Mouse (Mus musculus) left cerebral cortex, postnatal 14 days (tissue): ENCODE data around the gene Dnpep. TPM values are rescaled to one million over a fixed set of nuclear protein-coding genes. Genes with fewer than 3 reads are reported as not detected.

Experiments
- DNase-seq, 2 experiments: peaks; one replicate each; pipeline ENCODE4 v3.0.0; 2021 to 2022; ENCODE audit warnings: low spot score in 2 of 2, mixed read lengths in 1 of 2
- intact Hi-C: fragments of 180-260 bp; cut with DNase I; formaldehyde crosslinking; loops from one replicate; pipeline ENCODE4 v1.15.1; 2025
- long read RNA-seq, 2 experiments: library from polyadenylated mRNA; stranded (forward); transcript quantifications; one replicate each; pipeline ENCODE4 v2.0.0; 2021
- total RNA-seq, 2 experiments: library from RNA; stranded (reverse); gene quantifications; 2 replicates each; pipeline ENCODE4 v1.2.3; 2021

Dnpep gene
- 10 to 100 TPM; 60.1 to 60.8 TPM for total RNA-seq
- long read RNA-seq, experiment 1, transcript Dnpep-201 (15 exons, 2,488 nt): major isoform, 93 of 114 reads
- long read RNA-seq, experiment 1, transcript Dnpep-202 (15 exons, 1,571 nt): minor isoform, 5 of 114 reads
- long read RNA-seq, experiment 1, transcript Dnpep-209 (14 exons, 1,862 nt): minor isoform, 5 of 114 reads
- long read RNA-seq, experiment 1, partial matches to known transcripts: 4 of 114 reads
- long read RNA-seq, experiment 1, other reads (novel, unspliced or antisense): 7 of 114 reads
- long read RNA-seq, experiment 2, transcript Dnpep-201 (15 exons, 2,488 nt): major isoform, 60 of 93 reads
- long read RNA-seq, experiment 2, transcript Dnpep-202 (15 exons, 1,571 nt): minor isoform, 7 of 93 reads
- long read RNA-seq, experiment 2, partial matches to known transcripts: 5 of 93 reads
- long read RNA-seq, experiment 2, other reads (novel, unspliced or antisense): 17 of 93 reads

DNA sequence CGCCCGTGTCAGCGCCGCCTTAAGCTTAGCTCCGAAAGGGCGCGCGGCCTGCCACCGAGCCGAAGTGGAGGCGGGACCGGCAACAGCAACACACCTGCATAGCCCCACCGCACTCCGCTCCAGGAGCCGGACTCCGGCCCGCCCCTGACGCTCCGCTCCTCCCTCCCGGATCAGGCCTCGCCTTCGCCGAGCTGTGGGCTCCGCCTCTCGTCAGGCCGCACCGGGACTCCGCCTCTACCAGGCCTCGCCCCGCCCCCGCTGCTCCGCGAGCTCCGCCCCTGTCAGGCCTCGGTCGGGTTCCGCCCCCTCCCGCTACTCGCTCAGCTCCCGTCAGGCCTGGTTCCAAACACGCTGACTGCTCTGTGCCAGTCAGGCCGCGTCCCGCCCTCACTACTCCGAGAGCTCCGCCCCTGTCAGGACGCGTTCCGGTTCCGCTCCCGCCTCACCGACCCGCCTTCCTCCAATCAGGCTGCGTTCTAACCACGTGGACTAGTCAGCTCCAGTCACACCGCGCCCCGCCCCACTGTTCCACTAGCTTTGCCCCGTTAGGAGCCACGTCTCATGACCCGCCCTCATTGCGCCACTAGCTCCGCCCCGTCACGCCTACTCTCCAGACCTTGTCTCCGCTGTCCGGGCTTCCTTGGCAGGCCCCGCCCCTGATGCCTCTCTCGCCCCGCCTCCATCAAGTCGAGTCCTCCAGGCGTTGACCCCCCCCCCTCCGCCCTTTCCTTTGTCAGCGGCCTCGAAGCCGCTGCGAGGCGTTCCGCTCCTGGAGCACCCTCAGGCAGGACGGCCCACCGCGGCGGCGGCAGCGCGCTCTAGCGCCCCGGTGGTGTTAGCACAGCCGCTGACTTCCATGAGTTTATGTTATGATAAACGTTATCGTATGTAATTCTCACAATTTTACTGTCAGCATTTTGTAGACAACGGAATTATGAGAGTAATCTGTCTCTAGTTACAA, at the start of gene Dnpep:
Gene Dnpep (minus strand): TSS at position 750 of the 961 bp plus-strand sequence.
- intact Hi-C loops: no loop called here
- peak; percentile 100 for DNase-seq

DNA sequence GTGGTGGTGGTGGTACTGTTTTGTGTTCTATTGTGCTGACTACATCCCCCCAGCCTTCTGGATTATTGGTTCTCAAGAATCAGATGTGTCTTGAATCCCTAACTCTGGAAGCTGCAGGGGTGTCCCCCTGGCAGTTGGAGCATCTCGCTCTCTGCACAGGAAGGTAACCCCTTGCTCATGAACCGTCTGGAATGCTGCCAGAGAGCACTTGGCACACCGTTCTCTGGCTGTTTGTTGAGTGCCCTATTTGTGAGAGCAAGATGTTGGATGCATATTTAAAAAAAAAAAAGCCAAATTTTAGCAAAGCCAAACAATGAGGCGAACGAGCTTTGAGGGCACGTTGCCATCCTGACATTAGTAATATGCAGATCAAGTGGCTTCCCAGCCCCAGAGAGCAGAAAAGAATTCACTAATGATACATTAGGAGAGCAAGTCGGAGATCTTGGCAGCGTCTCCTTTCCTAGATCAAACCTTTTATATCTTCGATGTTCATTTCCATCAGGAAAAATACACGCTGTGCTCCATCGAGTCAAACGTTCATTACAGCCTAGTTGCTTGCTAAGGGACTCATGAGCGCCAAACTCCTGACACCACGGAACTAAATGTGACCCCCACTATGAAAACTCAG, 47.8 kb upstream of the Dnpep start:
- intact Hi-C loops: no loop called here
- DNase-seq: no peak

DNA sequence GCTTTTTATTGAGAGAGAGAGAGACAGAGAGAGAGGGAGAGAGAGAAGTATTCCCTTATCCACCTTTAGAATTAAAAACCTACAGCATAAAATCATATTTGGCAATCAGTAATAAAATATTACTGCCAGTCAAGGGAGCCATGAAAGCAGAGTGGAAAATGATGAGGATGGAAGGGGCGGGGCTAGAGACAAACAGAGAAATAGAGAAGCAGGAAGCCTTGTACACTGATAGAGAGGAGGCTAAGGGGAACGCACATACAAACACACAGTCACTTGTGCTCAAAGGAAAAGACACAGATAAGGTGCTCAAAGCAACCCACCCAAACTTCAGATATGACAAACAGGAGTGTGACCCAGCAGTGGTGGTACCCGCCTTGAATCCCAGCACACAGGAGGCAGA, 46.1 kb upstream of the Dnpep start:
- DNase-seq: no peak
- intact Hi-C loops: no loop called here

DNA sequence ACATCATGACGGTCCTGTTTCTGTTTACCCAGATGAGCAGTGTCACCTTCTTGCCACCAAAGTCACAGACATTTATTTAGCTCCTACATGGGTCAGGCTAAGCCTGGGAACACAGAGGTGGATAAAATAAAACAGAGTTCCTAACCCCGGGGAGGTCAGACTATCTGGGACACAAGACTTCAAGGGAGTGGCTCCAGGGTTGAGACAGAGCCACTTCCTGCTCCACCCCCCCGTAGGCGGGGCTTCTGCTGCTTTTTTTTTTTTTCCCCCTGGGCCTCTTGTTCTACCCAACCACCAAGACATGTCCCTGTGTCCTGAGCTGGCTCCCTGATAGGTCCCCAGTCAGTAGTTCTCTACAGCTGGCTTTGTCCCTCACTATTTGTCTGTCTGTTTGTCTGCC, 44.0 kb upstream of the Dnpep start:
- intact Hi-C loops: no loop called here

DNA sequence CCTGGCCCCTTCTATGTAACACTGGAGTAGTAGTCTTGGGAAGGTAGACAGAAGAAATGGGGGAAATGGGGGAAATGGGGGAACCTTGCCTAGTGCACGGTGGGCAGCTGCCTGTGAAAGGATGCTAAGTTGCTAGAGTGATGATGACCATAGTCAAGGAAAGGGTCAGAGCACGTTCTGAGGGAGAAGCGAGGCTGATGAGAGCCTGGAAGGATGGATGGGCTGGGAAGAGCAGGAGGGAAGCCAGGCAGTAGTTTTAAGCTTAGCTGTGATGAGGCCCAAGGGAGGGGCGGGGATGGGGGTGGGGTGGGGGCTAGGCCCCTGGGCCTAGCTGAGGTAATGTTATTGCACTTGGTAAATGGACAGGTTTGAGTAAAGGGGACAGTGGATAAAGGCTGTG, 43.3 kb upstream of the Dnpep start:
- intact Hi-C loops: no loop called here
- DNase-seq: no peak

More for the DNA sequence above, 44.0 kb upstream of the Dnpep start:
- no peak for DNase-seq

DNA sequence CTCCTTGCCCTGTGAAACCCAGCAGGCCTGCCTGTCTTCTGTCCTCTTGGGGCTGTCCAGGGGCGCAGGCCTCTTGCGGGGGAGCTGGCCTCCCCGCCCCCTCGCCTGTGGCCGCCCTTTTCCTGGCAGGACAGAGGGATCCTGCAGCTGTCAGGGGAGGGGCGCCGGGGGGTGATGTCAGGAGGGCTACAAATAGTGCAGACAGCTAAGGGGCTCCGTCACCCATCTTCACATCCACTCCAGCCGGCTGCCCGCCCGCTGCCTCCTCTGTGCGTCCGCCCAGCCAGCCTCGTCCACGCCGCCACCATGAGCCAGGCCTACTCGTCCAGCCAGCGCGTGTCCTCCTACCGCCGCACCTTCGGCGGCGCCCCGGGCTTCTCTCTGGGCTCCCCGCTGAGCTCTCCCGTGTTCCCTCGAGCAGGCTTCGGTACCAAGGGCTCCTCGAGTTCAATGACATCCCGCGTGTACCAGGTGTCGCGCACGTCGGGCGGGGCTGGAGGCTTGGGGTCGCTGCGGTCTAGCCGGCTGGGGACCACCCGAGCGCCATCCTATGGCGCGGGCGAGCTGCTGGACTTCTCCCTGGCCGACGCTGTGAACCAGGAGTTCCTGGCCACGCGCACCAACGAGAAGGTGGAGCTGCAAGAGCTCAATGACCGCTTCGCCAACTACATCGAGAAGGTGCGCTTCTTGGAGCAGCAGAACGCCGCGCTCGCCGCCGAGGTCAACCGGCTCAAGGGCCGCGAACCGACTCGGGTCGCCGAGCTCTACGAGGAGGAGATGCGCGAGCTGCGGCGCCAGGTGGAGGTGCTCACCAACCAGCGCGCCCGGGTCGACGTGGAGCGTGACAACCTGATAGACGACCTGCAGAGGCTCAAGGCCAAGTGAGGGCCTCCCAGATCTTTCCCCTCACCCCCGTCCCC, 42.6 kb upstream of the Dnpep start, which contains the start of gene Des:
Gene Des (plus strand): TSS at position 218 of the 920 bp plus-strand sequence.
- no peak for DNase-seq
- intact Hi-C loops: no loop called here

DNA sequence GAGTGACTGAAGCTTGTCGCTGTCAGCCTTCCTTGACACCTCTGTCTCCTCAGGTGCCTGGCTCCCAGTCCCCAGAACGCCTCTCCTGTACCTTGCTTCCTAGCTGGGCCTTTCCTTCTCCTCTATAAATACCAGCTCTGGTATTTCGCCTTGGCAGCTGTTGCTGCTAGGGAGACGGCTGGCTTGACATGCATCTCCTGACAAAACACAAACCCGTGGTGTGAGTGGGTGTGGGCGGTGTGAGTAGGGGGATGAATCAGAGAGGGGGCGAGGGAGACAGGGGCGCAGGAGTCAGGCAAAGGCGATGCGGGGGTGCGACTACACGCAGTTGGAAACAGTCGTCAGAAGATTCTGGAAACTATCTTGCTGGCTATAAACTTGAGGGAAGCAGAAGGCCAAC, 41.6 kb upstream of the Dnpep start:
- peak; percentile 68 to 72 for DNase-seq
- intact Hi-C loops: no loop called here

DNA sequence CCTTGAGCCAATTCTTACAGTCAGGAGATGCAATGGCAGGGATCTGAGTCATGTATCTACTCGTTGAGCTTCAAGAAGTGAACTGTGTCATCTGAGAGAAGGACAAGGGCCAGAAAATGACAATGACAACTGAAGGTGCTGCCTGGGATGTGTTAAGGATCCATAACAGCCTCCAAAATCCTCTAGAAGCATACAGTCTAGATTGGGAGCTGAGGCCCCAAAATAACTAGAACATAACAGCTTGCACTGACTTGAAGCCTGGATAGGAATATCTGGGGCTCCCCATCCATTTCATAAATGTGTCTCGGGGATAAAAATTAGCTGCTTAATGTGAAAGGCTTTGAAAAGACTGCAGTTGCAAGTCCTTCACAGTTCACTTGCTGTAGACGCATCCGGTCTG, 40.2 kb upstream of the Dnpep start:
- DNase-seq: no peak
- intact Hi-C loops: no loop called here

DNA sequence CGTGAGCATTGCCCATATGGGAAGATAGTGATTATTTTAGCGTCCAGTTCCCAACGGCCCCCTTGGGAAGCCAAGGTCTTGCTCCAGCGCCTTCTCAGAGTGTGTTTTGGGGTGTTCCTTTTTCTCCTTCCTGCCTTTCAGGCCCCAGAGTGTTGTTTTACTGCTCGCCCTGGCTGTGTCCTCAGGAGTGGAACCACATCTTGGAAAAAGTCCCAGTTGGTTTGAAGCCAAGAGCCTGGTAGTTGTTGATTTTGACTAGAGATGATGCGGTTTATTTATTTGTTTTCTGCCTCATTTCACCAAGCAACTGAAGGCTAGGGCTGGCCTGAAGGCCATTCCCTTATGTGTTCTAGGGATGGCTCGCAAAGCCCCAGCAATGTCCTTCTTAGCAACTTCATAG, 39.5 kb upstream of the Dnpep start:
- DNase-seq: peak; percentile 51 to 56
- intact Hi-C loops: no loop called here

DNA sequence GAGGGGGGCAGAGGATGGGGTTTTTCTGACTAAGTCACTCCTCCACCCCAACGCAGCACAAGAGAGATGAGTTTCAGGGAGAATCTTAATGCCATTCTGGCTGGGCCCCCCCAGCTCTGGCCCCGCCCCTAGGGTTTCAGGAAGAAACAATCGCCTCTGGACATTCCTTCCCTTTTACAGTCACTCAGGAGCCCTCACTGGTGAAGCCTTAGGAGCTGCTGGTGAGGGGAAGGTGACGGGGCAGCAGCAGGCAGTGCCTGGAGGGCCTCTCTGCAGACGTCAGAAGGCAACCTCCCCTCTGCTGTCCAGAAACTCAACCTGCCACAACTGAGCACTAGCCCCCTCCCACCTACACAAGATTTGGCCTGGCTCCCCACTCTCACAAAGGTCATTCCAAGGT, 31.5 kb upstream of the Dnpep start:
- DNase-seq: no peak
- intact Hi-C loops: loop anchor here (10.0 kb wide), 1 partner anchor 46 kb away; no protein-coding TSS in a partner anchor

DNA sequence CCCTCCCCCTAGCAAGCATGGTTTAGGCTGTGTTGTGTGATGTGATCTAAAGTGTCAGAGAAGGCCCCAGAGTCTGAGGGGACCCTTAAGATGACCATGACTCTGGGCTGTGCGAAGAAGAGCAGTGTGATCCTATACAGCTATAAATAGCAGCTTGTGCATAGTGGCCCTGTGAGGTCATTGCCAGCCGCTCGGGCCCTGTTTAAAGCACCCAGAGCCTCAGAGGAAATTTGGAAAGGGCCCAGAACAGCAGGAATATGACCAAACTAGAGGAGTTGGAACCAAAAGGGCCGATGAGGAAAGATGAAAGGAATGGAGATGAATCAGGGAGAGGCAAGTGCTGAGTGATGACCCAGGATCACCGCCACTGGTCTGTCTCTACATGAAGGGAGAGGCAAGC, 29.5 kb upstream of the Dnpep start:
- intact Hi-C loops: loop anchor here (10.0 kb wide), 1 partner anchor 48 kb away; no protein-coding TSS in a partner anchor
- no peak for DNase-seq

DNA sequence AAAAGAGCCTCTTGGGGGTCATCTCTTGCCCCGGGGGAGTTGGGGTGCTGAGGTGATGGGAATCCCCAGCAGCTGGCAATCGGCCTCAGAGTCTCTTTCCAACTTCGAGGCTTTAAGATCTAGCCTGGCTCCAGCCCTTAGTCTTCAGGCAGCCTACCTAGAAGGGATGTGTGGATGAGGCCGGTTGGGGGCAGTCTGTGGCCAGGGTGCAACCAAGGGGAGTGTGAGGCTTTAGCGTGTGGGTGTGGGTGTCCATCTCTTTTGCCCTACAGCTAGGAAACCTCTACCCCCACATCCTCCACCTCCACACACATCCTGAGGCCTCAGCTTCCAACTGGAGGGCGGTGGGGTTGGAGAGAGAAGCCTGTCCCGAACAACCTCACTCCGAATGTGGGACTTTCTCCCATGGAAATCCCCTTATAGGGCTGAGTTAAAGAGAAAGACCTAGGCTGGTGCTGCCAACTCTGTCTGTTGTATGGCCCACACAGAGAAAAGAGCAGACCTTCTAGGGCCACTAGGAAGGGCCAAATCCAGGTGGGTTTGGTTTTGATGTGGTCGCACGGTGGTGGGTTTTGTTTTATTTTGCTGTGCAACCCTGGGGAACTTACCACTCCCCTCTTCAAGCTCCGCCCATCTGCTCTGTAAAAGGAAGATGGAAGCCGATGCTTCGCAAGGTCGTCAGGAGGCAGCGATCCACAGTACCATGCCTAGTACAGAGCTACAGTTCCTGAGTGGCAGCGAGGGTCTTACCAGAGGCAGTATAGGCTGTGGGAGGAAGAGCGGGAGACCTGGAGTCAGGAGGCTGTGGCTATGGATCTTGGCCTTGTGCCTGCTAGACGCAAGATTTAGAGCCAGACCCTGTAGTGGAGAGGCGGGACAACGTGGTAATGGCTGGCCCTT, 27.5 kb upstream of the Dnpep start:
- no peak for DNase-seq
- intact Hi-C loops: loop anchor here (10.0 kb wide), 1 partner anchor 50 kb away; no protein-coding TSS in a partner anchor

DNA sequence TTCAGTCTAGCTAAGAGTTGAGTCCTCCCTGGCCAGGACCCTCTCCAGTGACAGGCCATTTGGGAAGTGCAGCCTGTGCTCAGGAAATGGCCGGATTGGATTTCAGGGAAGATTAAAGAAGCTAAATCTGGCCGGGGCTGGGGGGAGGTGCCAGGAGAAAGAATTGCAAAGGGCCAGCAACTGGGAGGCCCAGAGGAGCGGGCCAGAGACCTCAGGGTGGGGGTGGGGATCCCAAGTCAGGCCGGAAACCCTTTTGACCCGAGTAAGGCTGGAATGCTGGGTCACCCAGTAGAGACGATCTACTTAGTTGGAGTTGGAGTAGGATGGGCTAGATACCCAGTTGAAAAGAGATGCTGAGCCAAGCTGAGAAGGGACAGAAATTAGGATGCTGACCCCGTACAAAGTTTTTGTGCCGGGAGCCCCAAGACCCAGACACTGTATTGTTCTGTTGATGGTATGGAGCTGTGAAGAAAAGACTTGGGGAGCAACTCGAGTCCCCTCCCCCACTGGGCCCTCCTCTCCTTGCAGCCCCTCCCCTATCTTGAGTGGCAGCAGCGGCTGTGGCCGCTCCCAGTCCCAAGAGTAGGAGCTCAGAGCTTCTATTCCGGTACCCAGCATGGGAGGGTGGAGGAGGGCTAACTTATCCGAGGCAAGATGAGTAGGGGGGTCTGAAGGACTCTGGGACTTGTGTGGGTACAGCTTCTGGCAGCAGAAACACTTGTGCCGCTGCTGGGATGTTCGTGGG, 26.7 kb upstream of the Dnpep start:
- DNase-seq: no peak

DNA sequence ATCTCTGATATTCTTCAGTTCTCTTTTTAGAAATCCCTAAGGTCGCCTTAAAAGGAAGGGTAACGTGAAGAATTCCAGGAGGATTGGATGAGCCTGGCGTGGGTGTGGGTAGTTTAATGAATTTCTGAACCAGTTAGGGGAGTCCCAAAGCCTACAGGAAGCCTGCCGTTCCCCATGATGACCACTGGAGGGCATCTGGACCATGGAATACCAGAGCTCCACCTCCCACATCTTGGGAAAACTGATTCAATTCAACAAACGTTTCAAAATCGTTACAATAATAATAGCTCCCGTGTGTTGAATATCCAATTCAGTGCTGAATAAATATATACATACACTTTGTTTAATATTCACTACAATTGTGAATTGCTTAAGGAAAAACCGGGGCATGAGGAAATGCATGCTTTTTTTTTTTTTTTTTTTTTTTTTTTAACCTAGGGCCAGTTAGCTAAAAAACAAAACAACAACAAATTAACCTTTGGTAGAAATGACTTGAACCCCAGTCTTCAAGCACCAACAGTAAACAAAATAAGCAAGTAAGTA, 25.2 kb upstream of the Dnpep start:
- DNase-seq: peak; percentile 82 to 88
- intact Hi-C loops: loop anchor here (1.0 to 10.0 kb wide), 2 partner anchors 52 to 124 kb away; no protein-coding TSS in a partner anchor

More for the DNA sequence above, 26.7 kb upstream of the Dnpep start:
- intact Hi-C loops: loop anchor here (10.0 kb wide), 1 partner anchor 50 kb away; no protein-coding TSS in a partner anchor

DNA sequence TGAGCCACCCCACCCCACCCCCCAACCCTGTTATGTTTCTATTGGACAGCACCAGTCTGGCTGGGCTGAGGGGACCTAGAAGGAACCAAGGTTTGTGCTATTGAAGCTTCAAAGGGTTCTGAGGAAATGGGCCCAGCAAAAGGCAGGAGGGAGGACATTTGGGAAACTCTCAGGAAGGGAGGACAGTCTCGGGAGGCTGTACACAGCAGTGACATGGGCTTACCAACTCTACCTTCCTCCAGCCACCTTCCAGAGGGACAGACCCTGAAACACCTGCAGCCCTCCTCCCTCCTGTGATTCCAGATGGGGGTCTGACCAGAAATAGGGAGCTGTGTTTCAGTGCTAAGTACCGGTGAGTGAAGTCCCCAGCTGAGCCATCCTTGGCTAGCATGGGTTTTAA, 22.7 kb upstream of the Dnpep start:
- no peak for DNase-seq
- intact Hi-C loops: loop anchor here (10.0 kb wide), 1 partner anchor 54 kb away; no protein-coding TSS in a partner anchor

DNA sequence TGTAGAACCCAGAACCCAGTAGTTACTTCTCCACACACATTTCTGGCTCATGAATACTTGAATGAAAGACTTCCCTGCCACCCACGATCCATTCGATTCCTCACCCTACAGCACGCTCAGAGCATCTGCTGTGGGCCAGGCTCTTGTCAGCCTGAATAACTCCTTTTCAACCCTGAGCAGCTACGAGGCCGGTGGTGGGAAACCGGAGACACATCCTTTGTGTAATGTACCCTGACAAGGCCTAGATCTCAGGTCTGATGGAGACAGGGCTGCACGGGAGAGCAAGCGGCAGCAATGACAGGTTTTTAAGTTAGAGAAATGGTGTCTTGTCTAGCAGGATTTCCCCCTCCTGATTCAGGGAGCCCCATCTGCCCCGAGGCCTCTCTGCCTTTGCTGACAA, 21.5 kb upstream of the Dnpep start:
- DNase-seq: peak in 1 of 2 experiments; percentile 45
- intact Hi-C loops: no loop called here
